Mouse (Mus musculus): ENCODE data around the gene Gm11037. TPM values are rescaled to one million over a fixed set of nuclear protein-coding genes. Genes with fewer than 3 reads are reported as not detected.

Gene Gm11037
- not detected for polyA plus RNA-seq (2014; fragmentation: Illumina TruSeq; extraction: RNeasy Lipid Tissue Mini Kit (QIAGEN cat#74804); ENCODE audit: low read depth, low replicate concordance)

DNA sequence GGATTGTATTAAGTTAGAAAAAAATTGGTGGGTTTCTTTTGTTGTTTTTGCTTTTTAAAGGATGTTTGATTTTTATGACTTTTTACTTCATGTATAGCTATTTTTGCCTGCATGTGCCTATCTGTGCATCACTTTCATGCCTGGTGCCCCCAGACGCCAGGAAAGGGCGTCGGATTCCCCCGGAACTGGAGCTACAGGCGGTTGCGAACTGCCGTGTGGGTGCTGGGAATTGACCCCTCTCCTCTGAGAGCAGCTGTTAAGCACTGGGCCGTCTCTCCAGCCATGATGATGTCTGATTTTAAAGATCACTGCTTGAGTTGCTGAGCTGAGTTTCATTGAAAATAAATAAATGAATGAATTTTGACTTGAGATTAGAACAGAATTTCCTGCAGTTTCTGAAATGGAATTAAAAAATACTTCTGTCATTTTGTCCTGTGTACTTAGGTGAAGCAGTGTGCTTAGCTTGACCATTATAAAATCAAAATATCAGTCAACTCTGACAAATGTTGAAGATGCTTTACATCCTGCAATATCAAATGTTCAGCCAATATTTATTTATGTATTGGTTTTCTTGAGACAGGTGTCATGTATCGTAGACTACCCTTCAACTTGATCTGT lies at the start of gene Gm11037:
Gene Gm11037 (plus strand): TSS at position 568 of the 618 bp plus-strand sequence.

GRCm38 (mm10) chr2:131086667-131087390 lies 46.5 kb upstream of the Gm11037 start, which contains the start of gene Siglec1:
Gene Siglec1, minus strand, starts transcription at chr2:131086765.

GRCm38 (mm10) chr2:131127161-131127730 lies 6.1 kb upstream of the Gm11037 start, which contains the start of gene Hspa12b:
Gene Hspa12b, plus strand, starts transcription at chr2:131127280.

DNA sequence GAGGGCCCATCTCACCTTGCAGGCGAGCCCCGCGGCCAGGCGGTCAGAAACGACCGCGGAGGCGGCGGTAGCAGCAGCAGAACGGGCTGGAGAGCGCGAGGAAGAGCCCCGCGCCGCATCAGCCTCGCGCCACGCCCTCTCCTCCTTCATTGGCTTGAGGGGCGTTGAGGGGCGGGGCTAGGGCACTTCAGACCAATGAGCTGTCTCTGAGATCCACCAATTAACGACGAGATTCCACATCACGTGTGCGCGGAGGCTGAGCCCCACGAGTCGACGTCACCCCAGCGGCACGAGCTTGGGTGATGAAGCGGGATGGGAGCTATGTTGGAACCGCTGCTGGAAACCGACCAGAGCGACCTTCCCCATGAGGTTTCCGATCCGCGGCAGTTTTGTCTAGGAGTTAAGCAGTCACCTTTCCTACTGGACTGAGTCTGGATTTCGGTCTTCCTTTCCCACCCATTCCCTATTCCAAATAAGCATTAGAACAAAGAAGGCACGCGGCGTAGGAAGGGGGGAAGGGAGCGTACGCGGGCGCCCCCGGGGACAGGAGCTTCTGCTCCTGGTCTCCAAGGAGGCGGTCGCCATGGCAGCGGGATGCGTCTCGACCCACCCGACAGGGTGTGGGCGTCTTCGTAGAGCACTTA lies 26.8 kb downstream of the Gm11037 start, which contains the start of gene 1700037H04Rik:
Gene 1700037H04Rik (minus strand): TSS at position 144 of the 644 bp plus-strand sequence.

DNA sequence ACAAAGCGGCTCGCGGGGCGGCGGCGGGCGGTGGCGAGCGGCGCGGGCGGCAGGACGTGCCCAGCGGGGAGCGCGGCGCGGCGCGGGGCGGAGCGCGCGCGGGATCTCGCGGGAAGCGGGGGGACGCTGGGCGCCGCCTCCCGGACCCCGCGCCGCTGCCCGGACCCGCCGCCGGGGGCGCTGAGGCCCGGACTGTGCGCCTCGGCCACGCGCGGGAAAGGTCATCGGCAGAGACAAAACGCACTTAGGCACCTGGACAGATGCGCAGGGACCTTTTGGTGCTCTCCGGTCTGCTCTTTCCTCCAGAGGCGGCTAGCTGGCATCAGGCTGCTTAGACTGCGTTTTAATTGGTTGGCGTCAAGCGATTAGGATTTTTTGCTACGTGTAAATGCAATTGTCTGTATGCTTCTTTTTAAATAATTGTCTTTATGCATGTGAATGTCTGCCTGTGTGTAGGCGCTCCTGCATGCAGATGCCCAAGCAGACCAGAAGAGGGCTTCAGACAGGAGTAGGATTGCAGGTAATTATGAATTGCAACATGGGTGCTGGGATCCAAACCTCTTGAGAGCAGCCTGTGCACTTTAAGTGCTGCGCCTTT lies 46.8 kb downstream of the Gm11037 start, which contains the start of gene Cenpb:
Gene Cenpb (minus strand): TSS at position 78 of the 598 bp plus-strand sequence.

Other genes with a start within 250 kb of the Gm11037 start
- 23.0 TPM for gene 4930402H24Rik, start 227.1 kb upstream of the Gm11037 start, polyA plus RNA-seq (2014; fragmentation: Illumina TruSeq; extraction: RNeasy Lipid Tissue Mini Kit (QIAGEN cat#74804); ENCODE audit: low read depth, low replicate concordance)
- gene Atrn, start 227.0 kb upstream of the Gm11037 start, polyA plus RNA-seq (2014; fragmentation: Illumina TruSeq; extraction: RNeasy Lipid Tissue Mini Kit (QIAGEN cat#74804); ENCODE audit: low read depth, low replicate concordance) = 17.6 TPM
- 9.2 TPM for gene Gfra4, start 90.4 kb upstream of the Gm11037 start, polyA plus RNA-seq (2014; fragmentation: Illumina TruSeq; extraction: RNeasy Lipid Tissue Mini Kit (QIAGEN cat#74804); ENCODE audit: low read depth, low replicate concordance)
- gene Adam33, start 69.7 kb upstream of the Gm11037 start, polyA plus RNA-seq (2014; fragmentation: Illumina TruSeq; extraction: RNeasy Lipid Tissue Mini Kit (QIAGEN cat#74804); ENCODE audit: low read depth, low replicate concordance) = 17.7 TPM
- 5.8 TPM for gene Siglec1, start 46.7 kb upstream of the Gm11037 start, polyA plus RNA-seq (2014; fragmentation: Illumina TruSeq; extraction: RNeasy Lipid Tissue Mini Kit (QIAGEN cat#74804); ENCODE audit: low read depth, low replicate concordance)
- gene Hspa12b, start 6.2 kb upstream of the Gm11037 start, polyA plus RNA-seq (2014; fragmentation: Illumina TruSeq; extraction: RNeasy Lipid Tissue Mini Kit (QIAGEN cat#74804); ENCODE audit: low read depth, low replicate concordance) = 19.5 TPM
- gene 1700037H04Rik, start 26.6 kb downstream of the Gm11037 start, polyA plus RNA-seq (2014; fragmentation: Illumina TruSeq; extraction: RNeasy Lipid Tissue Mini Kit (QIAGEN cat#74804); ENCODE audit: low read depth, low replicate concordance) = 42.9 TPM
- 62.4 TPM for gene Cenpb, start 46.6 kb downstream of the Gm11037 start, polyA plus RNA-seq (2014; fragmentation: Illumina TruSeq; extraction: RNeasy Lipid Tissue Mini Kit (QIAGEN cat#74804); ENCODE audit: low read depth, low replicate concordance)
- 5.4 TPM for gene Cdc25b, start 53.5 kb downstream of the Gm11037 start, polyA plus RNA-seq (2014; fragmentation: Illumina TruSeq; extraction: RNeasy Lipid Tissue Mini Kit (QIAGEN cat#74804); ENCODE audit: low read depth, low replicate concordance)
- gene Spef1, start 53.8 kb downstream of the Gm11037 start, polyA plus RNA-seq (2014; fragmentation: Illumina TruSeq; extraction: RNeasy Lipid Tissue Mini Kit (QIAGEN cat#74804); ENCODE audit: low read depth, low replicate concordance) = 5.1 TPM
- gene Ap5s1, start 73.6 kb downstream of the Gm11037 start, polyA plus RNA-seq (2014; fragmentation: Illumina TruSeq; extraction: RNeasy Lipid Tissue Mini Kit (QIAGEN cat#74804); ENCODE audit: low read depth, low replicate concordance) = 21.9 TPM
- 26.2 TPM for gene Mavs, start 100.6 kb downstream of the Gm11037 start, polyA plus RNA-seq (2014; fragmentation: Illumina TruSeq; extraction: RNeasy Lipid Tissue Mini Kit (QIAGEN cat#74804); ENCODE audit: low read depth, low replicate concordance)
- 28.5 TPM for gene Pank2, start 129.0 kb downstream of the Gm11037 start, polyA plus RNA-seq (2014; fragmentation: Illumina TruSeq; extraction: RNeasy Lipid Tissue Mini Kit (QIAGEN cat#74804); ENCODE audit: low read depth, low replicate concordance)
- 9.0 TPM for gene Rnf24, start 219.4 kb downstream of the Gm11037 start, polyA plus RNA-seq (2014; fragmentation: Illumina TruSeq; extraction: RNeasy Lipid Tissue Mini Kit (QIAGEN cat#74804); ENCODE audit: low read depth, low replicate concordance)

All from adipose tissue, adult 10 weeks (tissue).